In genomic region chr12:31266686-31267085, GRCm38 (mm10) we compare ENCODE assay signal across 8 mouse cellular contexts. TPM values are rescaled to one million over a fixed set of nuclear protein-coding genes. Genes with fewer than 3 reads are reported as not detected.
DNase-seq lines count a peak whose midpoint lies in the region; ATAC-seq and TF ChIP-seq lines count a peak whose summit lies in the region.

No protein-coding gene starts in this region.

- no peak for DNase-seq in gastrocnemius, adult 2 months
- DNase-seq in gastrocnemius, postnatal 14 days = no peak
- DNase-seq in heart, postnatal 4 days = peak; percentile 43
- DNase-seq in urinary bladder, postnatal 25 days (ENCODE audit: low spot score) = no peak
- no peak for DNase-seq in left cerebral cortex, adult 11 months (ENCODE audit: low spot score)

- peak overlapping the region; percentile 48 for H3K27ac ChIP-seq in gastrocnemius, adult 2 months
- peak overlapping the region; percentile 88; the same call in 1 of the 2 replicates for H3K27ac ChIP-seq in embryonic facial prominence, embryonic 13.5 days
- H3K27ac ChIP-seq in liver, embryonic 15.5 days (replicated peaks) = no peak overlapping the region

- peak overlapping the region; percentile 85 for H3K4me2 ChIP-seq in embryonic facial prominence, embryonic 13.5 days
- H3K4me2 ChIP-seq in liver, embryonic 15.5 days = peak overlapping the region; percentile 55

- H3K4me1 ChIP-seq in embryonic facial prominence, embryonic 13.5 days = peaks cover 62% of the 10 kb centered on the region
- no peaks in the 10 kb centered on the region; the same call in 1 of the 2 replicates for H3K4me1 ChIP-seq in liver, embryonic 15.5 days (replicated peaks)

- H3K4me3 ChIP-seq in gastrocnemius, adult 2 months = peak overlapping the region; percentile 81
- H3K4me3 ChIP-seq in embryonic facial prominence, embryonic 13.5 days = peak overlapping the region; percentile 72
- H3K4me3 ChIP-seq in liver, embryonic 15.5 days (replicated peaks) = peak overlapping the region; percentile 38; the same call in 1 of the 2 replicates

- no peak for ATAC-seq in embryonic facial prominence, embryonic 13.5 days (ENCODE audit: insufficient number of reproducible peaks, insufficient read depth, low FRiP score, low TSS enrichment, low read depth)
- ATAC-seq in liver, embryonic 15.5 days (ENCODE audit: insufficient read depth) = no peak
- ATAC-seq in frontal cortex, adult (ENCODE audit: low TSS enrichment) = no peak

- H3K9ac ChIP-seq in embryonic facial prominence, embryonic 13.5 days = peak overlapping the region; percentile 84
- H3K9ac ChIP-seq in liver, embryonic 15.5 days = no peak overlapping the region

- WGBS in embryonic facial prominence, embryonic 13.5 days = 3% methylated on average over 15 of the region's 15 CpGs
- WGBS in liver, embryonic 15.5 days (ENCODE audit: insufficient replicate concordance) = 6% methylated on average over 15 of the region's 15 CpGs

- H3K27me3 ChIP-seq in embryonic facial prominence, embryonic 13.5 days = no peaks in the 10 kb centered on the region; the same call in 1 of the 2 replicates
- peaks cover 47% of the 10 kb centered on the region for H3K27me3 ChIP-seq in liver, embryonic 15.5 days

- H3K9me3 ChIP-seq in embryonic facial prominence, embryonic 13.5 days = no peaks in the 10 kb centered on the region
- H3K9me3 ChIP-seq in liver, embryonic 15.5 days (replicated peaks) = no peaks in the 10 kb centered on the region

- peaks cover 27% of the 10 kb centered on the region for H3K36me3 ChIP-seq in embryonic facial prominence, embryonic 13.5 days
- no peaks in the 10 kb centered on the region for H3K36me3 ChIP-seq in liver, embryonic 15.5 days (replicated peaks)

- no peak for TF ChIP-seq CTCF in gastrocnemius, adult 2 months (IDR thresholded peaks at IDR 0.05)

- intact Hi-C loops in gastrocnemius, adult 2 months (cut with DNase I) = loop anchor here (10.0 kb wide), 1 partner anchor 102 kb away; no protein-coding TSS in a partner anchor
- intact Hi-C loops in gastrocnemius, postnatal 14 days (cut with DNase I; ENCODE audit: low total_unique reads) = loop anchor here (10.0 kb wide), 1 partner anchor 82 kb away; no protein-coding TSS in a partner anchor

RNA-seq across cellular contexts. Expression of gene Lamb1, which starts 1.7 kb away (rescaled TPM):
- total RNA-seq in gastrocnemius, adult 2 months (2021) = 10 to 100 TPM; 12.9 to 15.9 TPM
- 100 to 1,000 TPM; 102 to 120 TPM for total RNA-seq in gastrocnemius, postnatal 14 days (2021)
- polyA plus RNA-seq in embryonic facial prominence, embryonic 13.5 days (2015; fragmentation: Nextera tagmentation; extraction: Ambion mirVana) = 61.9 and 85.0 TPM in 2 replicates
- total RNA-seq in heart, postnatal 4 days (2021) = 100 to 1,000 TPM; 266 to 279 TPM
- polyA plus RNA-seq in liver, embryonic 15.5 days (2015; fragmentation: Nextera tagmentation; extraction: Ambion mirVana) = 3.8 and 4.0 TPM in 2 replicates

RNA-seq across cellular contexts. Expression of gene Gm6993, which starts 26.1 kb away (rescaled TPM):
- total RNA-seq in gastrocnemius, adult 2 months (2021) = not detected
- total RNA-seq in gastrocnemius, postnatal 14 days (2021) = not detected
- not detected in 2 replicates for polyA plus RNA-seq in embryonic facial prominence, embryonic 13.5 days (2015; fragmentation: Nextera tagmentation; extraction: Ambion mirVana)
- total RNA-seq in heart, postnatal 4 days (2021) = not detected
- not detected in 2 replicates for polyA plus RNA-seq in liver, embryonic 15.5 days (2015; fragmentation: Nextera tagmentation; extraction: Ambion mirVana)

Comparison
In these comparisons a context has a peak if more than half of its experiments do, and no peak if none do; other contexts are left out.
1. RNA of gene Lamb1, which starts 1.7 kb away (total RNA-seq): 266 to 279 TPM in heart, postnatal 4 days and 102 to 120 TPM in gastrocnemius, postnatal 14 days; 12.9 to 15.9 TPM in gastrocnemius, adult 2 months; every median in the first group is over 4 times any median in the second.
2. Peak in every context shown above with its lines, with median percentiles within 50 percentile points of each other: H3K4me3 ChIP-seq.